Mouse (Mus musculus): ENCODE data around the gene Cdc42ep4. TPM values are rescaled to one million over a fixed set of nuclear protein-coding genes. Genes with fewer than 3 reads are reported as not detected.

Cdc42ep4 gene
- polyA plus RNA-seq (2015; fragmentation: Nextera tagmentation; extraction: Ambion mirVana), result 96.6 and 102 TPM in 2 replicates

GRCm38 (mm10) chr11:113751484-113752084, at the start of gene Cdc42ep4:
Cdc42ep4 (minus strand) TSS chr11:113751881.
- Histone ChIP-seq H3K4me2 (replicated peaks) (peak within 1 kb of the TSS; percentile 93), H3K27ac (peak within 1 kb of the TSS; percentile 99), H3K4me1 (peaks cover 52% of the 10 kb centered on the region), H3K4me3 (peak within 1 kb of the TSS; percentile 87), H3K36me3 (peaks cover 8% of the 10 kb centered on the region; the same call in 1 of the 2 replicates), H3K9ac (peak within 1 kb of the TSS; percentile 94), H3K27me3 (no peaks in the 10 kb centered on the region), H3K9me3 (no peaks in the 10 kb centered on the region)
- under 1% methylated on average over 44 of the region's 44 CpGs for WGBS
- peak; percentile 85 for ATAC-seq (ENCODE audit: low FRiP score, low read depth)

GRCm38 (mm10) chr11:113800026-113800425, 48.3 kb upstream of the Cdc42ep4 start:
- Histone ChIP-seq H3K4me3 (no peak overlapping the region), H3K9ac (no peak overlapping the region), H3K4me2 (replicated peaks) (no peak overlapping the region), H3K27me3 (no peaks in the 10 kb centered on the region), H3K9me3 (no peaks in the 10 kb centered on the region), H3K4me1 (peaks cover 23% of the 10 kb centered on the region), H3K27ac (no peak overlapping the region), H3K36me3 (peaks cover 11% of the 10 kb centered on the region; the same call in 1 of the 2 replicates)
- WGBS, result 97% methylated on average over 12 of the region's 12 CpGs
- no peak for ATAC-seq (ENCODE audit: low FRiP score, low read depth)

- 82% methylated on average over 14 of the region's 14 CpGs for WGBS
These were observed 47.4 kb upstream of the Cdc42ep4 start for GRCm38 (mm10) chr11:113799041-113799447.

DNA sequence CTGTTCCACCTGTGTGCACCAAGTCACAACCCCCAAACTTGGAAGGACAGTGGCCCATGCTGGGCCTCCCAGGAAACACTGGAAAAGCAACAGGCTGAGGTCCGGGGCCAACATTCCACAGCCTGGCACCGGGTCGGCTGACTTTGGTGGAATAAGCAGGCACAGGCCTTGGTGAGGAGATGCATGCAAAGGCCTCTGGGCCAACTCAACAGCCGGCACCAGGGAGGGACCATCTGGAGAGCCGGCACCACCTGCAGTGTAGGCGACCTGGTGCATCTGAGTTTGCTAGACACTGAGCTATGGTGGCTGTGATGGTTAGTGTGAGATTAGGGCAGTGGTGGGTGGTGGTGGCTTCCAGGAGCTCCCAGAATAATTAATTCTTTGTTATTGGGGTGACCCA, 46.3 kb upstream of the Cdc42ep4 start:
- no peak overlapping the region for H3K9ac ChIP-seq
- peaks cover 23% of the 10 kb centered on the region for H3K4me1 ChIP-seq
- no peak overlapping the region for H3K27ac ChIP-seq
- H3K4me2 ChIP-seq (replicated peaks), result no peak overlapping the region
- WGBS, result 67% methylated on average over 6 of the region's 6 CpGs
- no peak for ATAC-seq (ENCODE audit: low FRiP score, low read depth)
- no peaks in the 10 kb centered on the region for H3K9me3 ChIP-seq
- peaks cover 13% of the 10 kb centered on the region for H3K36me3 ChIP-seq
- H3K4me3 ChIP-seq, result no peak overlapping the region
- no peaks in the 10 kb centered on the region for H3K27me3 ChIP-seq

More at GRCm38 (mm10) chr11:113799041-113799447, 47.4 kb upstream of the Cdc42ep4 start:
- no peak for ATAC-seq (ENCODE audit: low FRiP score, low read depth)
- peaks cover 11% of the 10 kb centered on the region; the same call in 1 of the 2 replicates for H3K36me3 ChIP-seq
- H3K4me3 ChIP-seq, result no peak overlapping the region
- peaks cover 23% of the 10 kb centered on the region for H3K4me1 ChIP-seq
- no peaks in the 10 kb centered on the region for H3K9me3 ChIP-seq
- H3K27me3 ChIP-seq, result no peaks in the 10 kb centered on the region
- H3K9ac ChIP-seq, result no peak overlapping the region
- H3K4me2 ChIP-seq (replicated peaks), result no peak overlapping the region
- no peak overlapping the region for H3K27ac ChIP-seq

GRCm38 (mm10) chr11:113797014-113797983, 45.6 kb upstream of the Cdc42ep4 start:
- Histone ChIP-seq H3K4me2 (replicated peaks) (no peak overlapping the region), H3K36me3 (peaks cover 16% of the 10 kb centered on the region), H3K9ac (no peak overlapping the region), H3K4me3 (no peak overlapping the region), H3K4me1 (peaks cover 23% of the 10 kb centered on the region), H3K9me3 (no peaks in the 10 kb centered on the region), H3K27me3 (no peaks in the 10 kb centered on the region), H3K27ac (no peak overlapping the region)
- no peak; the same call in 1 of the 2 replicates for ATAC-seq (ENCODE audit: low FRiP score, low read depth)
- 76% methylated on average over 19 of the region's 19 CpGs for WGBS

DNA sequence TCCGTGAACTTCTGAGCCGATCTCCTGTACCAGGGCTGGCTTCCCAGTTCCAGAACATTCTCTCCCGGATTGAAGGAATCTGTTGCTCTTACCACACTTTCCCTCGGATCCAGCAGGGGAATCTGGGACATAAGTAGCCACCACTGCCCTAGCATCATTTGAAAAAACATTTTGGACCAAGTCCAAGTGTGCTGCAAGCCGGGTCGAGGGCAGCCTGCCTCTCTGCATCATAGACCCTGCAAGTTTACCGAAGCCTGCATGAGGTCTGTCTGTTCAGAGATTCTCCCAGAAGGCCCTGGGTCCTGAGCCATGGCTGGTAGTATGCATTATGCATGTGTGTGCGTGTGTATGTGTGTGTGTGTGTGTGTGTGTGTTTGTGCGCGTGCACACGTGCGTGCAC, 44.2 kb upstream of the Cdc42ep4 start:
- no peak for ATAC-seq (ENCODE audit: low FRiP score, low read depth)
- peaks cover 27% of the 10 kb centered on the region for H3K4me1 ChIP-seq
- H3K4me2 ChIP-seq (replicated peaks), result no peak overlapping the region
- H3K27ac ChIP-seq, result no peak overlapping the region
- no peaks in the 10 kb centered on the region for H3K27me3 ChIP-seq
- WGBS, result 82% methylated on average over 12 of the region's 12 CpGs
- no peak overlapping the region for H3K4me3 ChIP-seq
- H3K9me3 ChIP-seq, result no peaks in the 10 kb centered on the region
- no peak overlapping the region for H3K9ac ChIP-seq
- H3K36me3 ChIP-seq, result peaks cover 16% of the 10 kb centered on the region

GRCm38 (mm10) chr11:113791357-113792215, 39.9 kb upstream of the Cdc42ep4 start:
- 48% methylated on average over 16 of the region's 16 CpGs for WGBS
- ATAC-seq (ENCODE audit: low FRiP score, low read depth), result peak; percentile 57
- peak overlapping the region; percentile 77 for H3K27ac ChIP-seq
- no peak overlapping the region for H3K4me3 ChIP-seq
- H3K4me2 ChIP-seq (replicated peaks), result no peak overlapping the region; the same call in 1 of the 2 replicates
- H3K9ac ChIP-seq, result 0 out of 2 replicates have a peak overlapping the region, but pooled peaks have one; percentile 4
- peaks cover 9% of the 10 kb centered on the region for H3K36me3 ChIP-seq
- H3K9me3 ChIP-seq, result no peaks in the 10 kb centered on the region
- no peaks in the 10 kb centered on the region for H3K27me3 ChIP-seq
- H3K4me1 ChIP-seq, result peaks cover 40% of the 10 kb centered on the region

GRCm38 (mm10) chr11:113789101-113789500, 37.4 kb upstream of the Cdc42ep4 start:
- H3K36me3 ChIP-seq, result peaks cover 9% of the 10 kb centered on the region; the same call in 1 of the 2 replicates
- no peak overlapping the region for H3K4me2 ChIP-seq (replicated peaks)
- H3K27ac ChIP-seq, result no peak overlapping the region
- no peaks in the 10 kb centered on the region for H3K27me3 ChIP-seq
- no peak for ATAC-seq (ENCODE audit: low FRiP score, low read depth)
- H3K4me1 ChIP-seq, result peaks cover 63% of the 10 kb centered on the region
- no peak overlapping the region for H3K9ac ChIP-seq
- H3K9me3 ChIP-seq, result no peaks in the 10 kb centered on the region
- WGBS, result 13% methylated on average over 1 of the region's 1 CpGs
- H3K4me3 ChIP-seq, result no peak overlapping the region

DNA sequence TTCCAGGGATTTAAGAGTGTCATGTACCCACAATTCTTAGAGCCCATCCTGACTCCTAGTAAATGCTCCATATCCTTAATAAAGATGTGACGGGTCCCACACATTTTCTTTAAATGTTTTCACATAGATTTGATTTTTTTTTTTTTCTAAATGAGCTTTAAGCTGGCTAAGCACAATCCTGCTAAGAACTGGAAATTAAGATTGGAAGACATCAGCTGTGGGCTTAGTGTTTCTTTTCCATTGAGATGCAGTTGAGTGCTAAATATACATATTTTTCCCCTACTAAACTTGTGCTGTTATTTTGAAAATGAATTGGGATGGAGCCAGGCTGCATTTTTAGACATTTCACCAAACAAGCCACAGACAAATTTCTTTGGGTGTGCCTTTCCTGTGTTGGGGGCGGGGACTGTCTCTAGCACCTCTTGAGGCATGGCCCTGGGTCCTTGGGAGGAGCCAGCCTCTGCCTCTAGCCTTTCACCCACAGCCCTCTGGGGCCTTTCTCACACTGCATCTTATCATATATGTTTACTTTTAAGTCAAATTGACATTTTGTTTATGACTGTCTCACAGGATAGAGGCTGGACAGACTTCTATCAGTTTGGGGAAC, 36.6 kb upstream of the Cdc42ep4 start:
- Histone ChIP-seq H3K27me3 (no peaks in the 10 kb centered on the region), H3K4me1 (peaks cover 63% of the 10 kb centered on the region), H3K4me3 (no peak overlapping the region), H3K4me2 (replicated peaks) (no peak overlapping the region), H3K27ac (no peak overlapping the region), H3K9me3 (no peaks in the 10 kb centered on the region), H3K9ac (no peak overlapping the region), H3K36me3 (peaks cover 8% of the 10 kb centered on the region; the same call in 1 of the 2 replicates)
- WGBS, result 72% methylated on average over 2 of the region's 2 CpGs
- ATAC-seq (ENCODE audit: low FRiP score, low read depth), result no peak

DNA sequence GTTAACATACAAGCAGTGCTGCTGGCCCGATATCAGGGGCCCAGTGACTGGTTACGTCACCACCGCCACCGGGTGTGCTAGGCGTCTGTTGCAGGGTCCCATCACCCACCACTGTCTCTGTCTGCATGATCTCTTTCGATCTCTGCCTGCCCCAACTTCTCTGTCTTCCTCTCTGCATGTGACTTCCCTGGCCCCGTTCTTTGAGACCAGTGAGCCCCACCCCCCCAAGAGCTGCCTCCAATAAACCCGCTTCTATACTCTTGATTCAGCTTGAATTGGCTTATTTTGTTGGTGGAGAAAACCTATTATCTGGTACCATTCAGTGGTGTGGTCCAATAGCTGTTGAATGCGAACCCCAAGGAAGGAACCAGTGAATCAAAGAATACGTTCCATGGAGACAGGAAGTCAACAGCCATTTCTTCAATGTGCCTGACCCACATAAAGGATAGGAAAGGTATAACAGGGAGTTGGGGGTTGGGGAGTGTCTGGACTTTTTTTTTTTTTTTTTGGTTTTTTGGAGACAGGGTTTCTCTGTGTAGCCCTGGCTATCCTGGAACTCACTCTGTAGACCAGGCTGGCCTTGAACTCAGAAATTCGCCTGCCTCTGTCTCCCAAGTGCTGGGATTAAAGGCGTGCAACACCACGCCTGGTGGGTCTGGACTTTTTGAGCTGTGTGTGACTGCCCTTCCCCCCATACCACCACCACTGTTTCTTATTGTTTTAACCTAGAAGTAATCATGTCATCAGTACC, 35.9 kb upstream of the Cdc42ep4 start:
- Histone ChIP-seq H3K9ac (no peak overlapping the region), H3K27me3 (no peaks in the 10 kb centered on the region), H3K36me3 (peaks cover 1% of the 10 kb centered on the region; the same call in 1 of the 2 replicates), H3K4me3 (no peak overlapping the region), H3K27ac (no peak overlapping the region), H3K4me2 (replicated peaks) (no peak overlapping the region), H3K4me1 (peaks cover 62% of the 10 kb centered on the region), H3K9me3 (no peaks in the 10 kb centered on the region)
- WGBS, result 82% methylated on average over 13 of the region's 13 CpGs
- ATAC-seq (ENCODE audit: low FRiP score, low read depth), result no peak

DNA sequence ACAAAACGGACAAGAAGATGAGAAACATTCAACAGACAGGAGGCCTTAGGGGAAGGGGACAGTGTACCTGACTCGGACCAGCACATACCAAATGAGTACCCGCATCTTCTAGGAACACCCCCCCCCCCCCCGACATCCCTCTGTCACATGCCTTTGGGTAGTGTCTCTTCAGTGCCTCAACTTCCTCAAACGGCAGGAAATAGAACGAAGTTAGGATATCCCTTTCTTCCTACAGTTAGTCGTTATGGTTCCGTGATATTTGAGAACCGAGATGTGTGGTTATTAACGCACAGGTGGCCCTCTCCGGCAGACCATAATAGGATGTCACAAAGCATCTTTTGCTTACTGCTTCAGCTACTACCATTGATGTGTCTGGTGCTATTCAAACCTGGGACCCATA, 35.3 kb upstream of the Cdc42ep4 start:
- Histone ChIP-seq H3K27ac (no peak overlapping the region), H3K36me3 (no peaks in the 10 kb centered on the region), H3K9ac (no peak overlapping the region), H3K4me3 (no peak overlapping the region), H3K4me2 (replicated peaks) (no peak overlapping the region), H3K9me3 (no peaks in the 10 kb centered on the region), H3K4me1 (peaks cover 62% of the 10 kb centered on the region), H3K27me3 (no peaks in the 10 kb centered on the region)
- WGBS, result 80% methylated on average over 11 of the region's 11 CpGs
- ATAC-seq (ENCODE audit: low FRiP score, low read depth), result no peak
